Comparison of ENCODE assay signal across 19 mouse cellular contexts in genomic region chr6:100376656-100377055, GRCm38 (mm10).
DNase-seq lines count a peak whose midpoint lies in the region; ATAC-seq and TF ChIP-seq lines count a peak whose summit lies in the region.
"Had no signal": no experiment of that assay in that cellular context is flagged by ENCODE, and none has a peak within 500 bp of the region (broad histone marks: within the 10 kb centered on the region; RNA-seq: fewer than 3 reads in every experiment).

No protein-coding gene starts in this region.

- H3K4me2 ChIP-seq in midbrain, embryonic 13.5 days (replicated peaks) = no peak overlapping the region
- no peak overlapping the region for H3K4me2 ChIP-seq in midbrain, postnatal 0 days (ENCODE audit: low read depth, low read length, poor library complexity, severe bottlenecking)
- H3K4me2 ChIP-seq in embryonic facial prominence, embryonic 15.5 days (replicated peaks) = no peak overlapping the region
- H3K4me2 ChIP-seq: liver, embryonic 15.5 days had no signal

- no peaks in the 10 kb centered on the region; the same call in 1 of the 2 replicates for H3K9me3 ChIP-seq in midbrain, embryonic 13.5 days
- no peaks in the 10 kb centered on the region for H3K9me3 ChIP-seq in midbrain, postnatal 0 days (ENCODE audit: low read length)
- H3K9me3 ChIP-seq in embryonic facial prominence, embryonic 15.5 days (replicated peaks) = no peaks in the 10 kb centered on the region
- H3K9me3 ChIP-seq: liver, embryonic 15.5 days had no signal

- ATAC-seq in midbrain, embryonic 13.5 days = peak; percentile 41; the same call in 1 of the 2 replicates
- ATAC-seq in midbrain, postnatal 0 days (ENCODE audit: low FRiP score) = no peak
- ATAC-seq in embryonic facial prominence, embryonic 15.5 days (ENCODE audit: insufficient number of reproducible peaks, low FRiP score, low TSS enrichment, low read depth) = peak; percentile 45; the same call in 1 of the 2 replicates

- no peak overlapping the region for H3K27ac ChIP-seq in midbrain, embryonic 13.5 days
- no peak overlapping the region for H3K27ac ChIP-seq in midbrain, postnatal 0 days (ENCODE audit: low read depth, low read length)
- peak overlapping the region; percentile 78 for H3K27ac ChIP-seq in embryonic facial prominence, embryonic 15.5 days (replicated peaks)
- H3K27ac ChIP-seq: liver, embryonic 15.5 days had no signal

- H3K27me3 ChIP-seq in midbrain, embryonic 13.5 days = peaks cover 15% of the 10 kb centered on the region; the same call in 1 of the 2 replicates
- H3K27me3 ChIP-seq in midbrain, postnatal 0 days (ENCODE audit: insufficient read depth, low read length) = no peaks in the 10 kb centered on the region
- no peaks in the 10 kb centered on the region for H3K27me3 ChIP-seq in embryonic facial prominence, embryonic 15.5 days
- H3K27me3 ChIP-seq: liver, embryonic 15.5 days had no signal

- no peak for TF ChIP-seq CTCF in midbrain, postnatal 0 days (IDR thresholded peaks at IDR 0.05)
- TF ChIP-seq CTCF in lung, adult 2 months (IDR thresholded peaks at IDR 0.05; ENCODE audit: insufficient read depth, low read length) = no peak

- TF ChIP-seq POLR2A in lung, adult 2 months (IDR thresholded peaks at IDR 0.05; ENCODE audit: borderline replicate concordance, extremely low read depth, low read depth, low read length) = no peak

- no peak overlapping the region for H3K4me3 ChIP-seq in midbrain, embryonic 13.5 days (replicated peaks)
- no peak overlapping the region for H3K4me3 ChIP-seq in midbrain, postnatal 0 days (ENCODE audit: low read depth, low read length)
- no peak overlapping the region for H3K4me3 ChIP-seq in embryonic facial prominence, embryonic 15.5 days (replicated peaks)
- no peak overlapping the region for H3K4me3 ChIP-seq in lung, adult 2 months (replicated peaks; ENCODE audit: extremely low read depth, low read depth, low read length)
- H3K4me3 ChIP-seq: liver, embryonic 15.5 days had no signal

- no peaks in the 10 kb centered on the region for H3K36me3 ChIP-seq in midbrain, embryonic 13.5 days
- H3K36me3 ChIP-seq in midbrain, postnatal 0 days (ENCODE audit: insufficient read depth, low read length) = no peaks in the 10 kb centered on the region
- no peaks in the 10 kb centered on the region for H3K36me3 ChIP-seq in embryonic facial prominence, embryonic 15.5 days
- H3K36me3 ChIP-seq: G1E; liver, embryonic 15.5 days had no signal

- peak; percentile 28 for DNase-seq in embryo, embryonic 11 days
- DNase-seq in embryo, embryonic 9.5 days (ENCODE audit: extremely low spot score) = no peak
- DNase-seq in midbrain, postnatal 0 days (ENCODE audit: low spot score) = no peak
- DNase-seq in lung, adult 2 months = no peak
- DNase-seq in ovary, postnatal 10 days (ENCODE audit: low spot score) = no peak
- no peak for DNase-seq in adrenal gland, adult 2 months
- DNase-seq: adrenal gland, postnatal 36 days; cerebellum, postnatal 36 days; gastrocnemius, postnatal 10 days; heart, postnatal 14 days; kidney, adult 11 months; kidney, postnatal 25 days; lung, postnatal 4 days; right cerebral cortex, postnatal 4 days; thymus, adult 2 months had no signal

- peaks cover 33% of the 10 kb centered on the region for H3K4me1 ChIP-seq in midbrain, embryonic 13.5 days (replicated peaks)
- H3K4me1 ChIP-seq in midbrain, postnatal 0 days (ENCODE audit: insufficient read depth, low read length) = peaks cover 12% of the 10 kb centered on the region
- peaks cover 54% of the 10 kb centered on the region for H3K4me1 ChIP-seq in embryonic facial prominence, embryonic 15.5 days
- H3K4me1 ChIP-seq in lung, adult 2 months (ENCODE audit: control insufficient read depth, insufficient read depth, low read length) = no peaks in the 10 kb centered on the region; the same call in 1 of the 2 replicates

- WGBS in midbrain, embryonic 13.5 days = 26% methylated on average over 9 of the region's 9 CpGs
- 29% methylated on average over 9 of the region's 9 CpGs for WGBS in midbrain, postnatal 0 days
- WGBS in embryonic facial prominence, embryonic 15.5 days = 11% methylated on average over 9 of the region's 9 CpGs
- WGBS in lung, adult 2 months = 62% methylated on average over 9 of the region's 9 CpGs

- H3K9ac ChIP-seq in midbrain, embryonic 13.5 days (replicated peaks) = no peak overlapping the region
- H3K9ac ChIP-seq in midbrain, postnatal 0 days (replicated peaks; ENCODE audit: low read length, poor library complexity, severe bottlenecking) = no peak overlapping the region
- H3K9ac ChIP-seq in embryonic facial prominence, embryonic 15.5 days = no peak overlapping the region
- H3K9ac ChIP-seq: liver, embryonic 15.5 days had no signal
